Mouse (Mus musculus): ENCODE results near the gene Gamt.

GRCm38 (mm10) chr10:80227877-80228775 is 32.7 kb downstream of the Gamt start:
- no peak for TF ChIP-seq POLR2A (IDR thresholded peaks at IDR 0.05; ENCODE audit: borderline replicate concordance, insufficient read depth, low read length)
- no peak for TF ChIP-seq CTCF (IDR thresholded peaks at IDR 0.05; ENCODE audit: borderline replicate concordance, insufficient read depth, low read depth, low read length)

Measured in cerebellum, adult 2 months (tissue).